Mouse (Mus musculus): ENCODE measurements around the gene Agpat2. TPM values are rescaled to one million over a fixed set of nuclear protein-coding genes. Genes with fewer than 3 reads are reported as not detected.

The Agpat2 gene
- total RNA-seq, 1 experiment from 2014 or later: 405 TPM

DNA sequence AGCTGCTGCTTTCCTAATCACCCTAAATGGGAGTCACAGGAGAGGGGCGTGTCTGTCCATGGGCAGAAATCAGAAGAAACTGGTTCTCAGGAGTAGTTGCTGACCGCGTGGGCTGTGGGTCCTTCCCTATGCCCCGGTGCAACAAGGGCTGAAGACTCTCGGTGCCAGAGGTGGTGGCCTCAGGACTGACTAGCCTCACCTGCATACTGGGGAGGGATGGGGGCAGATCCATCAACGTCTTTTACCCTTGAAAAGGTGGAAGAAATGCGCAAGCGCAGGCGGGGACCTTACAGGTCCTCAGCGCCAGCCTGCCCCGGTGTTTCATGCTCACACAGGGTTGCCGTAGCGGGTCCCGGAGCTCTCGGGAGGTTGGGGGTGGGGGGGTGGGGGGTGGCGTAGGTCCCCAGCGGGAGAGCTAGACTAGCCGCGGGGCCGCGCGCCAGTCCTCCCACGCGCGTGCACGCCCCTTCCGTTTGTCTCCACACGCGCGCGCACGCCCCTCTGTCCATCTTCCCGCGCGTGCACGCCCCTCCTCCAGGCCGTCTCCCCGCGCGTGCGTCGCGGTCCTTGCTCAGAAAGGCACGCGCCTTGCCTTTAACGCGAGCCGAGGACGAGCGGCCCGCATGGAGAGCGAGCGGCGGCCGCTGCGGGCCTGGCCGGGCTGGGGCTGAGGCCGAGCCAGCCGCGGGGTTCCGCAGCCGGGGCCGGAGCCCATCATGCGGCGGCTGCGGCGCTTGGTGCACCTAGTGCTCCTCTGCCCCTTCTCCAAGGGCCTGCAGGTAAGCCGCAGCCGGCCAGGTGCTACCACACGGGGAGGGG, 23.9 kb upstream of the Agpat2 start, which contains the start of gene Fam69b:
Fam69b (plus strand) TSS at position 537 of the 819 bp plus-strand sequence.
- peak; percentile 88 for DNase-seq

DNA sequence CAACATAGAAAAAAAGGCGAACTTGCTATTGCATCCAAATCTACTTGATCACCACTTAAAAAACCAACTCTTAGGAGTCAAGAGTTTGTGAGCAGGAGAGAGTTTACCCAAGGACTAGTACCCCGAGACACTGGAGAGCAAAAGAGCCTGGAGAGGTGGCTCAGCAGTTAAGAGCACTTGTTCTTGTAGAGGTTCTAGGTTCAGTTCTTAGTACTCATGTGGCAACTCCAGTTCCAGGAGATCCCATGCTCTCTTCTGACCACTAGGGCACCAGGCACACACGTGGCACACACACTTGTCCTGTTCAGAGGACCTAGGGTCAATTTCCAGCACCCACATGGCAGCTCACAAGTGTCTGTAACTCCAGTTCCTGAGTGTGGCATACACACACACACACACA, 21.9 kb upstream of the Agpat2 start:
- no peak for DNase-seq

DNA sequence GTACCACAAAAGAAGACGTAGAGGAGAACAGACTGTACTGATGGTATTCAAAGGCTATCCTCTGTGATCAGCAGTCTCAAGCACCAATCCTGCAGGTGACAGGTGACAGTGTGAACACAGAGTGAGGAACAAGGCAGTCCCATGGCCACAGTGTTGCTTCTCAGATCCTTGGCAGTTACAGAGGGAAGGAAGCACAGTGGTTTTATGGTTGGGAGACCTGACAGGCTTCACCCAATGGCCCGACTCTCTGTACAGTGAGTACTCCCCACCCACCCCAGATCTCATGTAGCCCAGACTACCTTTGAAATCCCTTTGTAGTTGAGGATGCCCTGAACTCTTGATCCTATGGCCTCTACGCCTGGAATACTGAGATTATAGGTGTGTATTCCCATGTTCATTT, 21.2 kb upstream of the Agpat2 start:
- no peak for DNase-seq

DNA sequence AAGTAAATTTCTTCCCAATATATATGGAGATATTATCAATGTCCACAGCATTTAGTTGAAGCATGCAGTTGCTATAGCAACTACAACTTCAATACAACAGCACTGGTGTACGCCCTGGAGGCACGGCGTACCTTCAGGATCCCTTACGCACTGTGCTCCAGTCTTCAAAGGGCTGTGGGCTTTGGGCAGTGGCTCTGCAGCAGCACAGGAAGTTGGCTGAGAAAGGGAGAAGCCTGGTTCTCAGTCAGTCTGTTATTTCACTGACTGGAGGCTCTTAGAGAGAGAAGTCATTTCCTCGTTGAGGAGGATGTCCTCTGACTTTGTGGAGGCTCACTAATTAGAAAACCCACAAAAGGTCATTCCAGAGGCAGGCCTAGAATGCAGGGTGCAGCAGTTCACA, 18.8 kb upstream of the Agpat2 start:
- no peak for DNase-seq

DNA sequence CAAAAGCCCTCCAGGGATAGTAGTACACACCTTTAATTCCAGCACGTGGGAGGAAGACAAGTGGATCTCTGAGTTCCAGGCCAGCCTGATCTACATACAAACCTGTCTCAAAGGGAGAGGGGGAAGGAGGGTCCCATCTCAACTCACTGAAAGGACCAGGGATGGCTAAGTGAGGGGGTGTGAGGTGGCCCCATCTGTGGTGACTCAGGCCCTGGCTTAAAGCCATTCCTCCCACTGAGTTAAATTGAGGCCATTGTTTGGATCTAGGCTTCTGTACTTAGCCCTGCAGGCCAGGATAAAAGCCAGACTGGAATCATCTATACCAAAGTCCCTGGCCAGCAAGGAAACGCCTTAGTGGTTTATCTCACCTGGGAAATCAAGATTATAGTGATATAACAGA, 17.0 kb upstream of the Agpat2 start:
- DNase-seq: no peak

DNA sequence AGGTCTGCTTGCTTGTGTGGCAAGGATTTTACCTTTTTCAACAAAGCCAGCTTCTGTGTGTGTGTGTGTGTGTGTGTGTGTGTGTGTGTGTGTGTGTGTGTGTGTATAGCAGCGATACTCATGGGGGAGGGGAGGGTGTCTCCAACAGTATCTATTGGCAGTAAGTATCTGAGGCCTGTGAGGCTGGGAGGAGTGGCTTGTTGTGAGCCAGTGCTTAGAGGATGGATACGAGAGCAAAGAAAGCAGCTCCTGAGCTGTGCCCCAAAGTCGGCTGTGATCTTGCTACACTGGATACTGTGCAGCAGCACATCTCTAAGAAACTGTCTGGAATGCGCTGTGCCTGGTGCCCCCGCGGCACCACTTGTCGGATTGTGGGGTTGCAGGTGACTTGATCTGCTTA, 13.7 kb upstream of the Agpat2 start:
- peak; percentile 6 for DNase-seq

DNA sequence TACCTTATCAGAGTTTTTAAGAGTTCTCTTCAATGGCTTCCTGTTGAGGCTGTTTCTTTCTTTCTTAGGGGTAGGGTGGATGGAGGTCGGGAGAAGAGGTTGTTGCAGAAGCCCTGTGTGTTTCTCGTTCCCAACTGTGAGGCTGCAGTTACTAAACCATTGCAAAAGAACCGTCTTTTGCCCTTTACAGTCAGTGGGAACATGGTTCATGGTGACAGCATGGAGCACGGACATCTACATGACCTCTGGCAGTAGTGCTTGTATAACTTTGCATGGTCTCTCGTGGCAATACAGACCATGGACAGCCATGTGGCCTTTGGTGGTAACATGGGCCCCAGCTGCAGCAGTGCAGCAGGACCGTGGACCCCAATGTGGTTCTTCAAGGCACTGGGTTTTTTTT, 13.1 kb upstream of the Agpat2 start:
- peak; percentile 11 for DNase-seq

DNA sequence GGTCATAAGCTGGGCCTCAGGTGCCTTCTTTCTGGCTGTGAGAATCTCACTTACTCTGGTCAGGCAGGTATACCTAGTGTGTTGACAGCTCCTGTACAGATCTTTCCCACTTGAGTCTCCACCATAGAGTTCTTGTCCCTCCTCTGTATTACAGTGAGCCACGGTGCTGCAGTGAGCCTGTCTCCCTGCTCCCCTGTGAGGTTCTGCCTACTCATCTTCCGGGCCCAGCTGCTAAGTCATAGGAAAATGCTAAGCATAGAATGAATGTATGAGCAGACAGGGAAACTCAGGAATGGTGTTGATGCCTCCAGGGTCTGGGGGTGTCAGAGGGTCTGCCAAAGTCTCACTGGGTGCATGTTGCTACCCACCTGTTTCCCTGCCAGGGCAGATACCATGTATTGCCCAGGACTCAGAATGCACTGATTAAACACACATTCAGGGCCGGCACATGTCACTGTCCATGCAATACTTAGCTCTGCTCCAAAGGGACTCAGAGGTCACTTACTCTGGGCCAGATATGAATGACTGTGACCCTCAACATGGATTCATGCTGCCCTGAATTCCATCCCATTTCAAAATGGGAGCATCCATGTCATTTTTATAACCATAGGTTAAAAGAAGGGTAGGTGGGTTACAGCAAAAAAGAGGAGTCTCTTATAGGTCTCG, 11.4 kb upstream of the Agpat2 start:
- no peak for DNase-seq

DNA sequence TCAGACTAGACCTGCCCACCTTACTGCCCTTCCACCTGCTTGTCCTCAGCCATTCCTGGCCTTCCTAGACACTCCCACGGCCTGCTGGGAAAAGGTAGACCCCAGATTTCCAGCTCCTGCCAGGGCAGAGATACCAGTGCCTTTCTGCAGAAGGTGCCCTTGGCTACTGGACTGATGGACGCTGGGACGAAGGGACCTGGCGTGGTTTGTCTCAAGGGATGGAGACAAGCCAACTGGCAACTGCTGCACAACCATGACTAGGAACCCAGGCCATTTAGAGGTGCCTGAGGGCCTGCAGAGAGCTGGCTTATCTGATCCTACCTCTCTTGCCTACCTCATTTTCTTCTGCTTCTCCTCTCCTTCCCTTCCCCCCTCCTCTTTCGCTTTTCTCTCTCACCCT, 10.7 kb upstream of the Agpat2 start:
- DNase-seq: peak; percentile 68

DNA sequence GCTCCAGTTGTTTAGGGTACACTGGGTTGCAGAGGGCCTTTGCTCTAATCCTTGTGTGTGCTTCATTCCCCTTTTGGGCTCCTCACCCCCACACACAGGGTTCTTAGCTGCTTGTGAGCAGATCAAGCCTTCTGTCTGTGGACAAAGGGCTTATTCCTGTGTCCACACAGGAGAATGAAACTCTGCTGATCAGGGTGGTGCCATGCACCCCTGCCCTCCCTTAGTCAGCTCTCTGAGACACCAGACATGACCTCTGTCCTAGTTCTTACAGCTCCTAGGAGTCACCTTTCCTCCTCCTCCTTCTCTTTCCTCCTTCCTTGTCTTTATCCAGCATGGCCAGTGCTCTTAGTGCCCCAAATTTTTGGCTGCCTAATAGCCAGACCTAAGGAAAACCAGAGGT, 7.7 kb upstream of the Agpat2 start:
- no peak for DNase-seq

DNA sequence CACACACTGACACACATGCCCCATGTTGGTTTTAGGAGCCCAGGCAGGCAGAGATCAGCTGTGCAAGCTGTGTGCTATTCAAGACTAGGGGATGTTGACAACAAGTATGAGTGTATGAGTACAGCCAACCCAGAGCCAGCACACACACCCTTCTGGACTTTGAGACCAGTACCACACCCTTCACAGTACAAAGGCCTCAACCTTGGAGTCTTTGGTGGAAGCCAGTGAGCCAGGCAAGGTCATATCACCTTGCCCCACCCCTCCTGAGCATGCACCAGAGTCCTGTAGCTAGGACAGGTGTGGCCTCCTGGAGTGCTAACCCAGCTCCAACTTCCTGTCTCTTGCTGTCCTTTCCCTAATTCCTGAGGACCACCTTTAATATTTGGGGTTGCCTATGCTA, 6.8 kb upstream of the Agpat2 start:
- no peak for DNase-seq

DNA sequence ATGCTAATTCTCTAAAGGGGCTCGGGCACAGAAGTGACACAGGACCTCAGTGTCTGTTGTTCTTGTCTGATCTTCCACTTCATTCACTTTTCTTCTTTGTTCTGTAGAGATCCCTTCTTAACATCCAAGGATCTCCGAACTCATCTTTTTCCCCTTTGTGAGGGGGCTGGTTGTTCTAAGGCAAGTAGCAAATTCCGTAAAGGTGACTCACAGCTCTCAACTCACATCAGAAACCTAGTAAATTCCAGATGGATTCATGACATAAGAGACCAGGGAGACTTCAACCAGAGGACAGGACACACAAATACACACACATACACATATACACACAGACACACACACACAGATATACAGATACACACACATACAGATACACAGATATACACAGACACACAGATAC, 6.3 kb upstream of the Agpat2 start:
- no peak for DNase-seq

DNA sequence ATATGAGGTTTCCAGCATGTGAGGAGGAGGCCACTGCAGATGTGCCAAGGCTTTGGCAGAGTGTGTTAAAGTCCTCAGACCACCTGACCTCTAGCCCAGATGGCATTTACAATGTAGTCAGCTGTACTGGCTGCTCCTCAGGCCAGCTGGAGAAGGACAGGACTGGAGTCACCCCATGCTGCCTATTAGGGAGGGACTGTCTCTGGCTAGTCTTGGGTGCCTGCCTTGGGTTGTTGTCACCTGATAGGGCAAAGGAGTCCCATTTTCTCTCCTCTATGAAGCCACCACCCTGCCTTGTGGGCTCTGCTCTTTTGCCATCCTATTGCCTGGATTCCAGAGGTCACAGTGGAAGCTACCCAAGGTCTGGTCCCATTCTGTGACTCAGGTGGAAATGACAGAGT, 5.0 kb upstream of the Agpat2 start:
- peak; percentile 63 for DNase-seq

DNA sequence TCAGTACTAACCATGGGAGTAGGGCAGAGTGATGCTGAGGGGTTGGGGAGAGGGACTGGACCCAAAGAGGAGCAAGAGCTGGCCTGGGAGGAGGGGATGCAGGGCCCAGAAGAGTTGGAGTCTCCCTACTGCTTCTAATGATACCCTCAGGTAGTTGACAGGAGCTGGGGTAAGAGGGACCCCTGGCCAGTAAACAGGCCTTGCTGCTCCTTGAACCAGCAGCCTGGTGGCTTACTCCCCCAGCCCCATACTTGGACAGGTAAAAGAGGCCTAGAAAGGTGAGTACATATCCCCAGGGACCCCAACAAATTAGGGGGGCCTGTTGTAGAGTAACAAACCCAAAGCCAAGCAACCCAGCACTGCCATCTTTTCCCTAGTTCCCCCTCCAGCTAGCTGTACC, 4.6 kb upstream of the Agpat2 start:
- DNase-seq: no peak

DNA sequence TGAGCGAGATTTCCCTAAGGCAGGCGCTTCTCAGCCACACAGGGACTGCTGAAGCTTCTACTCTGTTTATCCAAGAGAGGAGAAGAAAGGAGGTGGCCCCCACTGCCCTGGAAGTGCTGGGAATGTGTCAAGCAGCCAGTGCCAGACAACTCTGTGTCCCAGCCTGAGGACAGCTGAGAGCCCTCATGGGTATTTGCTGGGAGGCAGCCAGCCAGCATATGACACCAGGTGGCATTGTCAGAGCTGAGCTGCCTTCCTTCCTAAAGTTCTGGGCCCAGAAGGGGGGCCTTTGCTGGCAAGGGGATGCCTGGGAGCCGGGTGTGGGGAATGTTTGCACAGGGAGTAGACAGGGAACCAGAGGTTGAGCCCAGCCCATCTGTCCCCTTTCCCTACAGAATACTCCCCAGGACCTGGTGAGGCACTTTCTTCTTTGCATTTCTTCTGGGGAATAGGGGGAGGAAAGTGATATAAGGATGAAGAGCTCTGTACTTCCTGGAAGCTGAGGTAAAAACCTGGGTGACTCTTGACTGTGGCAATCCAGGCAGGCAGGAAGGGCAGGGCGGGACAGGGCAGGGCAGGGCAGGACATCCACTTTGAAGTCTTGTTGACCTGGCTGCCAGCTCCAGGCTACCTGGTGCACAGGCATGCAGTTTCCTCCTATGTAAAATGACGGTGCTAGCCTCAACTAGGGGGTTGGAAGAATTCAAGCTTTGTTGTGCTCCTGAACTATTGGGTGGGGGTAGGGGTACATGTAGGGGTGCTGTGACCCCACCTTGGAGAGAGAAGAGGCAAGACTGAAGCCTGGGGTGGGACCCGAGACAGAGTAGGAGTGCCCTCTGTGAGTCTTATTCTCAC, 3.1 kb upstream of the Agpat2 start:
- peak; percentile 69 for DNase-seq

DNA sequence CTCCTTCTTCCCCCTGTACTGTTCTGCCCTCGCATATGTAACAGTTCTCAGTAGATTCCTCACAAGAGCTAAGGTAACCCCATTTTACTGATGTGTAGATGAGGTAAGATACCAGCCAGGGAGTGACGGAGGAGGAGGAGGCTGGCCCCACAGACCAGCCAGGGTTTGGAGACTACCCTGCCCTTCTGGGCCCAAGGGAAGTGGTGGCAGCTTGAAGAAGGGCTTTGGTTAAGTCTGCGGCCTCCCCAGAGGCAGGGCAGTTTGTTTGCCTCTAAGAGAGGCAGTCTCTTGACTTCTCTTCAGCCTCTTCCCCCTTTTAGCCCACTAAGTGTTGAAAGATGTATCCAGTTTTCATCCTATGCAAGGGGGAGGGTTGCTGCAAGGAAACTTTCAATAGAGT, 2.4 kb upstream of the Agpat2 start:
- no peak for DNase-seq

DNA sequence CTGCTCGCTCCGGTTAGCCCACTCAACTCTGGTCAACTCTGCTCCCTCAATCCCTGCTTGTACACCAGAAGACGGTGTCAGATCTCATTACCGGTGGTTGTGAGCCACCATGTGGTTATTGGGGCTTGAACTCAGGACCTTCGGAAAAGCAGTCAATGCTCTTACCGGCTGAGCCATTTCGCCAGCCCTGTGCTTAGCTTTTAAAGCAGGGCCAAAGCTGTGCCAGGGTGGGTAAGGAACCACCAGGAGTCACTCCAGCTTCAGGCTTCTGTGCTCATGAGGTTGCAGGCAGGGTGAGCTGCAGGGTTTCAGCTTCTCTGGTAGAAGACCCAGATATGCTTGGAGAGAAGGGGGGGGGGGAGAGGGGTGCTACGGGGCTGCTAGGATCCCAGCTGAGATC, 1.1 kb upstream of the Agpat2 start:
- DNase-seq: no peak

DNA sequence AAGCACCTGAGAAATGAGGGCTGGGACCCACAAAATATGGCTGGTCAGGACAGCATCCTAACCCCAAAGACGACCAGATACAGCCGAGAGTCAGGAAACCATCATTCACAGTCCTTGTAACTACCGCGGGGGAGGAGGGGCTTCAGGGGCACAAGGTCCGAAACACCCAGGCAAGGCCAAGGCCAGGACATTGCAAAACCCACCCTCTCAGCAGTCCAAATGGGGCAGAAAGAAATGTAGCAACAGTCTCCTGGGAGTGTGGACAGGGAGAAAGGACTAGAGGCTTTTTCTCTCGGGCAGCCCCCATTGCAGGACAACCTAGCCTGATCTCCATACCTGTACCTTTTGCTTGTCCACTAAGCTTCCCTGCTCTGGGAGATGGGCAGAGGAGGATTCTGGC, 1.1 kb downstream of the Agpat2 start:
- peak; percentile 88 for DNase-seq

DNA sequence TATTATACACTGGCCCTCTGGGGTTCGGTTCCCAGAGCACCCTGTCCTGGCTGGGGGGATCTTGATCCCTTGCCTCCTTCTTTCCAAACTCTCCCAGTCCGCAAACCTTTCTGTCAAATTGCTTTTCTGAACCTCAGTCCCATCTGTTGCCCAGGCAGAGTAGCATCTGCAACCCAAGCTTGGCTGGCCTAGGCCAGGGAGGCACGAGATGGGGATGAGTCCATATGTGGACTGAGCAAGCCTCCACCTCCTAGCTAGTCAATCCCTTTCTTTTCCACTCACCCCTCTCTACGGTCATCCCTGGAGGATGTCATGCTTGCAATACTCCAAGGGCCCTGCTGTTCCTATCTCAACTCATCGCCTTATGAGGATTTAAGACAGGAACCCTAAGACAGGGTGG, 1.6 kb downstream of the Agpat2 start:
- DNase-seq: peak; percentile 21

DNA sequence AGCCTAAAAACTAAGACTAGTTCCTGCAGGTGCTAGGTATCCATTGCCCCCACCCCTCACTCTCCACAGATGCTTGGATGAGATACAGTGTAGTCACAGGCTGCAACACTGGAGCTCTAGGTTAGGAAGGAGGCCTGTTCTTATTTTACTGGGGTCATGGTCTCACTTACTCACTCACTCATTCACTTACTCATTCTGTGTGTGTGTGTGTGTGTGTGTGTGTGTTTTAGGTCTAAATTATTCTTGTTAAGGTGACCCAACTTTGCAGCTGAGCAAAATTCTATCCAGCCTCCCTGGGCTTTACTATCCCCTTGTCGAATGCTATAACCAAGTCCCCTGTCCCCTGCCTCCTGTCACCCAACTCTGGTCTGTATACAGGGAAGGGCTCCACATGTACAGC, 2.6 kb downstream of the Agpat2 start:
- DNase-seq: no peak

DNA sequence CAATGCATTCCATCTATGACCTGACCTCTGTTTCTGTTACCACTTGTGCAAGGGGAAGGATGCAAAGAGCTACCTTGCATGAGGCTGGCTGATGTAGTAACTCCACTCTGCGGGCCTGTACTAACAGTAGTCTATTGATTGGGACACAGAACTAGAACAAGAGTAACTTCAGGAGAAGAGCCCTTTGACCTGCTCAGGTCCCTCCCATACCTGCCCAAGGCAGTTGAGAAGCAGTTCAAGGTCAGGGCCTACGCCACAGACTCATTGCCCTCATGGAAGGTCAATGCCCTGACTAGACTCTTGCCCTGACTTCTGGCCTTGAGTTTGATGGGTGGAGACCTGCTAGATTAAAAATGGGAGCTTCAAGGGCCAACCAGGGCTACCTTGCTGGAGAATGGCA, 3.6 kb downstream of the Agpat2 start:
- no peak for DNase-seq

DNA sequence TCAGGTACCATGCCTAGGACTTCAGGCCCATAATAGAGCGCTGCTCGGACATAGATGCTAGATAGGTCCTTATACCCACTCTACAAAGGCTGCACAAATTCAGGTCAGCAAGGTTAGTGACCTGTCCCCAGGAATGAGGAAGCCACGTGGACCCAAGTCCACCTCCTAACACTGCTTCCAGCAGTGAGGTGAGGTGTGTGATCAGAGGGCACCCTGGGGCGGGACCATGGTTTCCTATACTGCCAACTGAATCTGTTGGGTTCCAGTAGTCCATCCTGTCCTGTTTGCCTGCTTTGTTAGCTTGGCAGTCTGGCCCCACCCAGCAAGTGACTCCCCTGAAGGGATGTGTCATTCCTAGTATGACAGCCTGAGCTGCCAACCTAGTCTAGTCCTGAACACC, 4.3 kb downstream of the Agpat2 start:
- no peak for DNase-seq

DNA sequence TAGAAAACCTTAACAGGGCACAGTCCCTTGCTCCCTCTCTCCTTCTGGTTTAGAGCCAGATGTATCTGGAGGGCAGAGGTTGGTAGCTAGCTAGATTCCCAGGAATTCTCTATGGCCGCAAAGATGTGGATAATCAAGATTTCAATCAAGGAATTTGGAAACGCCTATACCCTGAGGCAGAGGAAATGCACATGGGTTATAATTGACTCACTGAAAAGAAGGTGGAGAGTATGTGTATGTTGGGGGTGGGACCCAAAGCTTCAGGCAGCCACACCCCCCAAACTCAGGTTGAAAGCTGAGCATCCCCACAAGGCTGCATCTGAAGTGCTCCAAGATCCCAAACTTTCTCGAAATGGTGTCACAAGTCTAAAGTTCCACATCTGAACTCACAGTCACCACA, 5.8 kb downstream of the Agpat2 start:
- DNase-seq: no peak
